Mouse (Mus musculus) c-Kit-positive CD71-positive TER-119-positive erythroid progenitor cells, embryonic 14.5 days (primary cell): ENCODE results near the gene Usp49.
"Not testable (repeated sequence)": the region's sequence is repeated elsewhere in the genome, so short reads cannot be mapped to it uniquely, and the experiment has no call there.

Experiments used
- DNase-seq: peaks from one replicate; pipeline ENCODE4 v3.0.0-alpha.2; 2013; ENCODE audit warnings: low spot score

The Usp49 gene

DNA sequence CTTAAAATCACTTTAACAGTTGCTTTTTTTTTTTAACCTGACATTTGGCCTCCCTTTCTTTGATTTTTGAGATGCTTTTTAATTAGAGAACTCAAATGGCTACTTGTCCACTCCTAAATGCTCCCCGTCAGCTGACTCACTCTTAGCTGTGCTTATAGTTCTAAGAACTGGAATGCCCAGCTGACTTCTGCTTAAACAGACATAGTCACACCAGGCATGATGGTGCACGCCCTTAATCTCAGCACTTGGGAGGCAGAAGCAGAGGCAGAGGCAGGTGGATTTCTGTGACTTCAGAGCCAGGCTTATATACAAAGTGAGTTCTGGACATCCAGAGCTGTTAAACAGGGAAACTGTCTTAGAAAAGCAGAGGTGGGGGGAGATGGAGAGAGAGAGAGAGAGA is 21.5 kb downstream of the Usp49 start:
- no peak for DNase-seq

DNA sequence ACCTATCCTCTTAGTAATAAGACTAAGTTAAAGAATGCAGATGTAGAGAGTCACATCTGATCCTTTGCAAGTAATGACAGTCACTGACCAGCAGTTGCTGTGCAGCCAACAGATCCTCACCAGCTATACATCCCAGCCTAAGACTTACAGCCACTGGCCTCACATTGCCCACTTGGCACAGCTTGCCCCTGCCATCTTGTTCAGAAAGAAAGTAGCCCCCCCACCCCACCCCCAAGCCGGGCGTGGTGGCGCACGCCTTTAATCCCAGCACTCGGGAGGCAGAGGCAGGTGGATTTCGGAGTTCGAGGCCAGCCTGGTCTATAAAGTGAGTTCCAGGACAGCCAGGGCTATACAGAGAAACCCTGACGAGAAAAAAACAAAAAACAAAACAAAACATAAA is 23.9 kb downstream of the Usp49 start:
- DNase-seq = not testable (repeated sequence)

DNA sequence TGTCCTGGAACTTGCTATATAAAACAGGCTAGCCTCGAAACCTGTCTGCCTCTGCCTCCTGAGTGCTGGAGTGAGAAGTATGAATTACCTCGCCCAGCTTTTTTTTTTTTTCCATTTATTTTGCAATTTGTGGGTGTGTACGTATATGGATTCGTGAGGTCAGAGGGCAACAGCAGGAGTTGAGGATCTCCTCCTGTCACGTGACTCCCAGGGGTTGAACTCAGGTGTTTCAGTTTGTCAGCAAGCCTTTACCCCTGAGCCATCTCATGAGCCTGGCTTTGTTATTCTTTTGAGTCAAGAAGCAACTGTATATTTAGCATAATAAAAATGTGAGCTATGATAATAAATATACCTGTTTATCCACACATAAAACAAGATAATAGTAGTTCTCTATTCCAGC is 25.2 kb downstream of the Usp49 start:
- DNase-seq = no peak

DNA sequence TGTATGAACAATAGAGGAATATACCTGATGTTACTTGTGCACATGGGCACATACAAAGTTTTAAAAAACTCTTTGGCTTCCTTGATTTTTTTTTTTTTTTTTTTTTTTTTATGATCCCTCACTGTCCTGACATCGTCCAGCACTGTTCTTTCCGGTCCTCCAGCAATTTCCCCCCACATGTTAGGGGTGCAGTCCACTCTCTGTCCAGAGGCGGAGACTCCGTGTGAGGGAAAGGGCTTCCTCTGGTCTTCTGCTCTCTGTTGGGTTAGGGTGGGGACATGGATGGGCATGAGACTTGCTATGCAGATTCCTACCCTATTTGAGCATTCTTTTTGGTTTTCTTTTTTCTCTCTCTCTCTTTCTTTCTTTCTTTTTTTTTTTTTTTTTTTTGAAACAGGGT is 27.4 kb downstream of the Usp49 start:
- no peak for DNase-seq

DNA sequence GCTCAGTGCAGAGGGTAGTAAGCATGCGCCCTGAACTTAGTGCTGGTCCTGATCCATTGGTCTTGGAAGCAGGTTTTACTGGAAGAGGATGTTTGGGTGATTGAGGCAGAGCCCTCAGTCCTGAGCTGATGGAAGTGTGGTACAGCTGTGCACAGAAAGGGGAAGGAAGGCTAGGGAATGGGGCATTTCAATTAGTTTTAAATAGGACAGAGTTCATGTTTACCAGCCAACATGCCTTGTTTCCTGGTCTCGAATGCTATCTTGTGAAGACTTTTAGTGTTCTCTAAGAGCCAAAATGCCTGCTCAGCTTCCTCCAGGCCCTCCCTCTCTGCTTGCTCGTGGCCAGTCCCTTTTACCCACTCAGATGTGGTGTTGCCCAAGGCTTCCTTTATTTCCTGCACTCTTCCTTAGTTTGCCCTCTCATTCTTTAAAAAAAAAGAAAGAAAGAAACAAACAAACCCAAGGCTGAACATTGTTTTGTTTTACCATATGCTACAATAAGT is 28.3 kb downstream of the Usp49 start:
- DNase-seq = no peak

DNA sequence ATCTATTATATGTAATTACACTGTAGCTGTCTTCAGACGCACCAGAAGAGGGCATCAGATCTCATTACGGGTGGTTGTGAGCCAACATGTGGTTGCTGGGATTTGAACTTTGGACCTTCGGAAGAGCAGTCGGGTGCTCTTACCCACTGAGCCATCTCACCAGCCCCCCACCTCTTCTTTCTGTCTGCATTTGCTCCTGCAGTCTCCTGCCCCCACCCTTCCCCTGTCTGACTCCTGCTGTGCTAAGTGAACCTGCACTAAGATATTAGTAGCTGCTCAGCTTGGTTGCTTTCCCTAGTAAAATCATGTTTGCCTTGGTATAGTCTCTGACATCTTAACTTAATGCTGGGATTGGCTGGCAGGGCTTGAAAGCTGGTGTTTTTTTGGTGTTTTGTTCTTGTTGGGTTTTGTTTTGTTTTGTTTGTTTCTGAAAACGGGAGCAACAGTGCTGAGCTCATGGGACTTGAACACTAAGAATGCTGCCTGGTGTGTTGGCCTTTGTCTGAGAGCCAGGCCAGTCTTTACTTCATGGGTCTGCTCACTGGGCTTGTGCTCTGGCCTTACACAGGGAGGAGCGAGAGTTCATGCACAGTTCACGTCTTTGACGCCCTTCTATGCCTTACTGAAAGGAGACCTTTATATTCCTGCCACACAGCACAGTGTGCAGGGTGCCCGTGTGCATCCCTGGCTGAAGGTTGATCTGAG is 32.7 kb downstream of the Usp49 start:
- no peak for DNase-seq

DNA sequence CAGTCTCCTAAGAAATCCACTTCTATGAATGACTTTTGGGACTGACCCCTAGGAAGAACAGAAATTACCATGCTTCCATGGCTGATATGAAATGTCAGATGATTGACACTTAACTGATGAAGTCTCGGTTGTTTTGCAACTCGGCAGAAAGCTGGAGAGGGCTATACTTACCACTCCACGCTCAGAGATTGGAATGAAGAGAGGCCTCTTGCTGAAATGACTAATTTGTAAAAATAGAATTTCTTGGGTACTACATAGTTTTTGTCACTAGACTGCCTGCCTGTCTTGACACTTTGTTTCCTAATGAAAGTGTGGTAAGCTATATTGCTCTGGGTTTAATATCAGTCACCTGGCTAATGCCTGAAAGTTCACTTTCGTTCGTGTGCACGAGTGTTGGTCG is 34.0 kb downstream of the Usp49 start:
- DNase-seq = no peak

DNA sequence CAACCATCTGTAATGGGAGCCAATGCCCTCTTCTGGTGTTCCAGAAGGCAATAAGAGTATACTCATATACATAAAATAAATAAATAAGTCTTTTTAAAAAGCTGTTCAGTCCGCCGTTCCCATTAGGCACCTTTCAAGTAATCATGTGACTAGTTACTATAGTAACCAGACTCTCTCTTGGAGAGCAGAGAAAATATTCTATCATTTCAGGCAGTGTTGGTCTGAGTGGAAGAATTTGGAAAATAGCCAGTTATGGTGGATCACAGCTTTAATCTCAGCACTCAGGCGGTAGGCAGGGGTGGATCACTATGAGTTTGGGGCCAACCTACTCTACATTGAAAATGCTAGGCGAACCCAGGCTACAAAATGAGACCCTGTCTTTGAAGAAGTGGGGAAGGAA is 38.7 kb downstream of the Usp49 start:
- DNase-seq = no peak

DNA sequence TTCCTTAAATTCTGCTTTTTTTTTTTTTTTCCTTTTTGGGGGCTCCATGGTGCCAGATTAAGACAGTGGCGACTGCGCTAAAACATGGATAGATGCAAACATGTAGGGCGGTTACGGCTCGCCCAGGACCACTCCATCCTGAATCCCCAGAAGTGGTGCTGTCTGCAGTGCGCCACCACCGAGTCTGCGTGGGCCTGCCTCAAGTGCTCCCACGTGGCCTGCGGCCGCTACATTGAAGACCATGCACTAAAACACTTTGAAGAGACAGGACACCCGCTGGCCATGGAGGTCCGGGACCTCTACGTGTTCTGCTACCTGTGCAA is 41.5 kb downstream of the Usp49 start:
- no peak for DNase-seq

DNA sequence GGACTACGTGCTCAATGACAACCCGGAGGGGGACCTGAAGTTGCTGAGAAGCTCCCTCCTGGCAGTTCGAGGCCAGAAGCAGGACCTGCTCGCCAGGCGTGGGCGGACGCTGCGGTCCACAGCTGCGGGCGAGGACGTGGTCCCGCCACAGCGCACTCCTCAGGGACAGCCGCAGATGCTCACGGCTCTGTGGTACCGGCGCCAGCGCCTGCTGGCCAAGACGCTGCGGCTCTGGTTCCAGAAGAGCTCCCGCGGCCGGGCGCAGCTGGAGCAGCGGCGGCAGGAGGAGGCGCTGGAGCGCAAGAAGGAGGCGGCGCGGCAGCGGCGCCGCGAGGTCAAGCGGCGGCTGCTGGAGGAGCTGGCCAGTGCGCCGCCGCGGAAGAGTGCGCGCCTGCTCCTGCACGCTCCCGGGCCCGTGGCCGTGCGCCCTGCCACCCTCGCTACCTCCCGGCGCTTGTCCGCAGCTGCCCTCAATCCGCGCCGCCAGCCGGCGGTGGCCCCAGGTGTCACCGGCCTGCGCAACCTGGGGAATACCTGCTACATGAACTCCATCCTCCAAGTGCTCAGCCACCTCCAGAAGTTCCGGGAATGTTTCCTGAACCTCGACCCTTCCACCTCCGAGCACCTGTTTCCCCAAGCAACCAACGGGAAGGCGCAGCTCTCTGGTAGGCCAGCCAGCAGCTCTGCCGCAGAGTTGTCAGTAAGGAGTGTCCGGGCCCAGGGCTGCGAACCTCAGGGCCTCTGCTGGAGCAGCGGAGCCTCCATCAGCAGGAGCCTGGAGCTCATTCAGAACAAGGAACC is 42.0 kb downstream of the Usp49 start:
- DNase-seq = no peak

DNA sequence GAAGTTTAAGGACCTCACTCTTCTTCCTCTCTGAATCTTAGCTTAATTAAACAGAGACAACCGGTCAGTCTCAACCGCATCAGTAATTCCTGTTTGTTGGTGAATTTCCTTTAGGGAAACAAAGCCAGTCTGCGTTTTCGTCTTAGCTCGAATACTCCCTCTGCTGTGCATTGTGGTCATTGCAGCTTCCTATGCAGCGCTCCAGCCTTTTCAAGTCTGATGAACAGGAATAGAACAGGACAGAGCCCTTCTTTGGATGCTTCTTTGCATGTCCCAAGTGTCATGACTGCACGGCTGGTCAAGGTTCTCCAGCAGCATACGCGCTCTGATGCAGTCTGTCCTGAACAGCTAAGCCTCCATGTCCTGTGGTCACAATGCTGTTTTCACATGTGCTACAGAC is 46.1 kb downstream of the Usp49 start:
- peak; percentile 56 for DNase-seq

DNA sequence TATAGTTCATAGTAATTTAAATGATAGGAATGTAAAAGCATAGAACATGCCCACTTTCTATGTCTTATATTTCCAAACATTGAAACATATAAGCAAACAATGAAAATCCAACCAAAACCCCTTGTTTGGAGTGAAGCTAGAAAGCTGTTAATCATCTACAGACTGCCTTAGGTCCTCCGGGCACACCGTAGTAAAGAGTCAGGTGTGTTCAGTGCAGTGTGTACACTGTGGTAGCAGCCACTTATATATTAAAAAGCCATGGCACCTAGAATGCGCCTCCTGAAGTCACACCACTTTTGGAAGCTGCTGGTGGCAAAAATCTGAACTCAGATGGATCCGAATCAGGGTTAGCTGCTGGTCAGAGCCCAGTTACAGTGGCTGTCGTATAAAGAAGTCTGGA is 47.7 kb downstream of the Usp49 start:
- DNase-seq = no peak

DNA sequence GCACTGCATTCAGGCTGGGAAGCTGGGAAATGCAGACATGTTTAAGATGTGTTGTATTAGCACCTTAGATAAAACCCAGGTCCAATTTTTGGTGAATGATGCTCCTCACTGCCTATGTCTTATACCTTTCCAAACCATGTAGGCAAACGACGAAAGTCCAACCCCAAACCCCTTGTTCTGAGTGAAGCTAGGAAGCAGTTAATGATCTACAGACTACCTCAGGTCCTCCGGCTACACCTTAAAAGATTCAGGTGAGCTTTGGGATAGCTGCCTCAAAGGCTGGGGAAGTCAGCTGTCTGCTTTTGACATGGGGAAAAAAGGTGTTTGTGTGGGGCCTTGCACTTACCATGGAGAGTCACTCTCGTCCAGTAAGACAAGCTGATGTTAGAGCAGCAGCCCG is 48.2 kb downstream of the Usp49 start:
- no peak for DNase-seq

DNA sequence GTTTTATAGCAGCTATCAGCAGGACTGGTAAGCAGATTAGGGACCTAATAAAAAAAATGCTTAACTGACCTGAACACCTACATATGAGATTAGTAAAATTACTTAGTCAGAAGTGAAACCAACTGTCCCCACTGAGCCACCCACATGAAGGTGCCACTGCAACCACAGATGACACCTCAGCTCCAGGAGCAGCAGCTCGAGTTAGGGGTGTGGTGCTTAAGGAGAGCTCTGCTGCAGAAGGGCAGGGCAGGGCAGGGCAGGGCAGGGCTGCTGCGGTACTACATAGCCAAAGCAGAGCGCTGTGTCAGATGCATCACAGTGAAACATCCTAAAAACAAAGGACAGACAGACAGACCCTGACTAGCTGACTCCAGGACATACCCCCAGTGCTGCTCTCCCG is 52.3 kb downstream of the Usp49 start:
- no peak for DNase-seq

DNA sequence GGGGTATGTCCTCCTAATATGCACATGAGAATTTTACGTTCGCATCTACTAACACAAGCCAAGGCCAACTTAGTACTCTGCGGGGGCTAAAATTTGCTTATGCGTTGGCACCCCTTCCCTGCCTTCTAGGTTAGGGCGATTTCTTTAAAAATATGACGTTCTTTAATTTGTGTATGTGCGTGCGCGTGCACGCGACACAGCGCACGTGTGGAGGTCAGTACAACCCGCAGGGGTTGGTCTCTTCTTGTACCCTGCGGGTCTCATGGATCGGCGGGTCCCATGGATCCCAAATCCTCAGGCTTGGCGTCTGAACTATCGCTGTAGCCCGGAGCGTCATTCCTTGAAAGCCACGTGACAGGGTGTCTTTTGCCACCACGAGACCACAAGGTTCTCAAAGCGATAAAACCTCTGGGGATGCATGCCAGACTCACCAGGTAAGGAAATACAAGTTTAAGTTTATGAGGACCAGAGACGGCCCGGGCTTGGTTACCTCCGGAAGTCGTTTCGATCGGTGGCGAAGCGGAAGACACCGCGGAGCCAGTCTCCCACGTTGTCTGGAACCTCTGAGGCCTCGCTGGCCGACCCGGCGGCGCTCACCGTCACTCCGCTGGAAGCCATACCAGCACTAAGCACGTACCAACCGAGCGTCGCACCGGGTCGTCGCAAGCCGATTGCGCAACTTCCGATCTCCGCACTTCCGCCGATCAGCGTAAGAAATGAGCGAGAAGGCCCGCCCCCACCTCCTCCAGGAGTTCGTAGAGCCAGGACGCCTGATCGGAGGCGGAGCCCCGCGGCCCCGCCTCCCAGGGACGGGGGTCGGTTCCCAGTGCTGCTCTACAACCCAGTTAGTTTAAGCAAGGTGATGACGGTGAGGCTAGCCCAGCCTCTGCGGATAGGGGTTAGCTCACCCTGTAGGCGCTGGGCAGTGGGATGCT is 57.2 kb downstream of the Usp49 start:
- DNase-seq = peak; percentile 93

DNA sequence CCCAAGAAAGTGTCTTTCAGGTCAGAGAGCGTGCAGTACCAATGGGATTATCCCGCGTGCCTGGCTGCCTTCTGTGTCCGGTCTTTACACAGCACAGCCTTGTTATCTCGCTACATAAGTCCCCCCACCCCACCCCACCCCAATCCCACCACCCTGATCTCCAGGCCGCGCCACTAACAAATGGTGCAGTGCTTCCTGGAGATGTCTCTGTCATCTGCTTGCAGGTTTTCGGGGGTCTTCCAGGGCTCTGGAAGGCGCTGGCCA is 57.8 kb downstream of the Usp49 start, which contains the start of gene Tomm6:
Tomm6 (minus strand) TSS at position 43 of the 264 bp plus-strand sequence.
- no peak for DNase-seq

DNA sequence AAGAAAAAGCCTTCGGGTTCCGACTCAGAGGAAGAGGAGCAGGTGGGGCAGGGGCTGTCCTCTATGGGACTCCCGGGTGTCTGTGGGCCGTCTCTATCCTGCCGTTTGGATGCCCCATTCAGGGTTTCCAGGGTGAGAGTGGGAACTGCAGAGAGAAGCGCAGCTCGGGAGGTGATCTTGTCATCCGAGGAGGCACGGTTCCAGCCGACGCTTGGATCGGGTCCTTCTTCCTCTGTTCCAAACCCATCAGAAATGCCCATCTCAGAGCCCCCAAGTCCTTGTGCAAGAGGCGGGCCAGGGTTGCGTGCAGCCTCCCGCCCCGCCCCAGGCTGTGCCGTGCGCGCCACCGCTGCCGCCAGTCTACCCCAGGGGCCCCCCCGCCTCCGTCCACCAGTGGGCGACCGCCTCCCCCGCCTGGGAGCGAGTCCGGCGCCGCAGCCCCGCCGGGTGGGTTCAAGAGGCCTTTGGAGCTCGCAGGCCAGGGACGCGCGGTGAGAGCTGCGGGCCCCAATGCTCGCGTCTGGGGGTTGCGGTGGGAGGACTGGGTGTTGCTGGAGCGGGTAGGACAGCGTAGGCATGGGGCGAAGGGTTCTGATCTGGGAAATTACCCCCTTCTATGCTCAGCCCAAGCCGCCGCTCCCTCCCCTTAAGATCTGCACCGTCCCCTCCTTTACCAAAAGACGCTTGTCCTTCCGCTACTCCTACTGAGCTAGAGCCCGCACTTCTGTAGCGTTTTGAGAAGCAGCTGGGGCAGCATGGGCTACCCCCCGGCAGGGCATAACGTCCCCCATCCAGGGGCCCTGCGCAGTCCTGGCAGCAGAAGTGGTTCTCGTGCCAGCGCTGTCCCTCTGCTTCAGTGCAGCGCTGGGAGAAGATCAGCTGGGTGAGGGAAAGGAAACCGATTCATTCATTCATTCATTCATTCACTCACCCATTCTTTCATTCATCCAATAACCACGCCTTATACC is 58.4 kb downstream of the Usp49 start, which contains the start of gene Frs3:
Frs3 (plus strand) TSS at position 423 of the 968 bp plus-strand sequence.
- DNase-seq = peak; percentile 39

DNA sequence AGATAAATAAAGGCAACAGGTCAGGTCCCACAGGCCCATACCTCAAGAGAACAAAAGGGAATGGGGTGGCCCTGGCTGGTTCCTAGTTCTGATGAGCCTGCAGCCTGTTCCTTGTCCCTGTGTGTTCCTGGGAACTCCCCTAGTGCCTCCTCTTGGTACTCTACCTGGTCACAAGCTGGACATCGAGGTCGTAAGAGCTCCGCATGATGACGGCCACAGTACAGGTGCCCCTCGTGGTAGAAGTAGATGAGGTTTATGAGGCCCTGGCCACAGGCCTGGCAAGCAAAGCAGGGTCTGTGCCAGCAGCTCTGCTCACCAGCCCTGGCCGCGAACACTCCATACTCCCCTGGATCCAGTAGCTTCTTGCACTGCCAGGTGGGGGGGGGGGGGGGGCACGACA is 59.4 kb downstream of the Usp49 start:
- no peak for DNase-seq

DNA sequence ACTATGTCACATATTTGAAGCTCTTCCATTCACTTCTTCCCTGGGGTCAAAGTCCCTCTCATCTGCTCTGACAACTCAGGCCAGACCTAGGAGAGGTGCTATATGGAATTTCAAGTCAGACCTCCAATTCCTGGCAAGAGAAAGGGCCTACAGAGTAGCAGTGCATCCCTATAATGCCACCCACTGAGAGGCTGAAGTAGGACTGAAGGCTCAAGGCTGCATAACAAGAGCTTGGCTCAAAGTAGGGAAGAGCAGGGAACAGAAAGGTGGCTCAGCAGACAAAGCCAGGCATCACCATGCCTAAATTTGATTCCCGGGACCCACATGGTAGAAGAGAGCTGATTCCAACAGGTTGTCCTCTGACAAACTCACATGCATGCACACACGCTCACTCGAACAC is 61.2 kb downstream of the Usp49 start:
- DNase-seq = no peak

DNA sequence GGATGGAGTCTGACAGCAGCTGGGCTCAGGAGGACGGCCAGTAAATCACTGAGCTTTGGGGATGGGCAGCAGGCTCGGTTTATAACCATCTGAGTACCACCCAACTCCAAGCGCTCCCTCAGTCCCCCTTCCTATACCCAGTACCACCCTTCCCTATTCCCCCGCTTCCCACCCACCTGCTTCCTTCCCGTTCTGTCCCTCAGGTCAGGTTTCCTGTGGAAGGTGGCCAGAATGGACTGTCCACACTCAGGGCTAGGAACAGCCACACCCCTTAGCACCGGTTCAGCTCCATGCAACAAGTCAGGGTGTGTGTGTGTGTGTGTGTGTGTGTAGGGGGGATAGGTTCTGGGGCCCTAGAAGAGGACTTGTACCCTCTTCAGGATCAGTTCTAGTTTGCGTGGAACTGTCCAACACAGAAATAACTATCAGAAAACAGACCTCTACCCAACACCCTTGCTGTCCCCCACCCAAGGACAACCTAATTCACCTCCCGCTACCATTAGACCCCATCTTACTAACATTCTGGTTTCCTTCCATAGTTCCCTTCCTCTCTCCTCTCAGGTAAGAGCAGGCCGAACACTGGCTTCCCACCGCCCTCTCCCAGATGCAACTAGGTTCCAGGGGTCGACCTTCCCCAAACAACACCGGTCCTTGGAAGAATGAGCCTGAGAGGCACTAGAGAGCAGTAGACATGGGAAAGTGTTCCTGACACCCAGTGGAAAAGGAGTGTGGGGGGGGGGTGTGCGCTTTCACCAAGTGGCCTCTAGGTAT is 63.4 kb downstream of the Usp49 start:
- no peak for DNase-seq

DNA sequence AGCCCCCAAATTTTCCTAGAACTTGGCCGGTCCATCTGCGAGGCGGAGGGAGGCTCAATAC is 63.8 kb downstream of the Usp49 start, which contains the start of gene Gm21981:
Gm21981 (minus strand) TSS at position 14 of the 61 bp plus-strand sequence.
- no peak for DNase-seq
